Mouse (Mus musculus): Measurements from ENCODE around the gene Slmap. TPM values are rescaled to one million over a fixed set of nuclear protein-coding genes. Genes with fewer than 3 reads are reported as not detected.
"Not testable (repeated sequence)": the region's sequence is repeated elsewhere in the genome, so short reads cannot be mapped to it uniquely, and the experiment has no call there.

The Slmap gene
- total RNA-seq, 1 experiment from 2014 or later, result 82.0 TPM

- no peak for ATAC-seq (replicated peaks; ENCODE audit: low read depth, poor library complexity, severe bottlenecking)
Observed at GRCm38 (mm10) chr14:26431919-26432318, 102.8 kb downstream of the Slmap start.

- no peak for ATAC-seq (replicated peaks; ENCODE audit: low read depth, poor library complexity, severe bottlenecking)
Observed at GRCm38 (mm10) chr14:26420231-26420630, 114.5 kb downstream of the Slmap start.

GRCm38 (mm10) chr14:26417956-26418355 is 116.8 kb downstream of the Slmap start:
- no peak for ATAC-seq (replicated peaks; ENCODE audit: low read depth, poor library complexity, severe bottlenecking)

- no peak for ATAC-seq (replicated peaks; ENCODE audit: low read depth, poor library complexity, severe bottlenecking)
Observed at GRCm38 (mm10) chr14:26417088-26417487, 117.6 kb downstream of the Slmap start.

GRCm38 (mm10) chr14:26413581-26413980 is 121.2 kb downstream of the Slmap start:
- no peak for ATAC-seq (replicated peaks; ENCODE audit: low read depth, poor library complexity, severe bottlenecking)

GRCm38 (mm10) chr14:26406746-26407145 is 128.0 kb downstream of the Slmap start:
- no peak for ATAC-seq (replicated peaks; ENCODE audit: low read depth, poor library complexity, severe bottlenecking)

GRCm38 (mm10) chr14:26398508-26399160 is 136.1 kb downstream of the Slmap start:
- ATAC-seq (replicated peaks; ENCODE audit: low read depth, poor library complexity, severe bottlenecking), result no peak

GRCm38 (mm10) chr14:26391866-26392265 is 142.9 kb downstream of the Slmap start:
- no peak for ATAC-seq (replicated peaks; ENCODE audit: low read depth, poor library complexity, severe bottlenecking)

GRCm38 (mm10) chr14:26388961-26389360 is 145.8 kb downstream of the Slmap start:
- not testable (repeated sequence) for ATAC-seq (replicated peaks; ENCODE audit: low read depth, poor library complexity, severe bottlenecking)

- ATAC-seq (replicated peaks; ENCODE audit: low read depth, poor library complexity, severe bottlenecking), result not testable (repeated sequence)
Observed at GRCm38 (mm10) chr14:26386999-26387398, 147.7 kb downstream of the Slmap start.

- not testable (repeated sequence) for ATAC-seq (replicated peaks; ENCODE audit: low read depth, poor library complexity, severe bottlenecking)
Observed at GRCm38 (mm10) chr14:26385659-26386058, 149.1 kb downstream of the Slmap start.

GRCm38 (mm10) chr14:26379071-26379470 is 155.7 kb downstream of the Slmap start:
- no peak for ATAC-seq (replicated peaks; ENCODE audit: low read depth, poor library complexity, severe bottlenecking)

GRCm38 (mm10) chr14:26376652-26377051 is 158.1 kb downstream of the Slmap start:
- 0 out of 2 replicates have a peak, but pooled peaks have one; percentile 52 for ATAC-seq (replicated peaks; ENCODE audit: low read depth, poor library complexity, severe bottlenecking)

Other genes with a start within 250 kb of the Slmap start
- gene Dennd6a, start 38.9 kb upstream of the Slmap start, total RNA-seq (2017), result 41.0 and 52.7 TPM in 2 replicates
- 113 and 135 TPM in 2 replicates for gene Arf4, start 103.1 kb upstream of the Slmap start, total RNA-seq (2017)
- 16.5 and 18.7 TPM in 2 replicates for gene Pde12, start 135.0 kb upstream of the Slmap start, total RNA-seq (2017)
- 1.9 and 2.8 TPM in 2 replicates for gene Dnah12, start 158.3 kb upstream of the Slmap start, total RNA-seq (2017)